Mouse (Mus musculus) duodenum, adult 2 months (tissue): ENCODE data around the gene Nr4a1. TPM values are rescaled to one million over a fixed set of nuclear protein-coding genes. Genes with fewer than 3 reads are reported as not detected.

ENCODE experiments used
- polyA plus RNA-seq: library from polyadenylated mRNA; depleted of rRNA; stranded (reverse); fragments of >200 nt; gene quantifications from 2 replicates; pipeline ENCODE4 v1.2.3, GENCODE M21; 2012; ENCODE audit warnings: low replicate concordance; rRNA removed

The Nr4a1 gene
- 7.1 and 11.9 TPM in 2 replicates for polyA plus RNA-seq

GRCm38 (mm10) chr15:101253886-101254795 lies at the start of gene Nr4a1:
TSS of gene Nr4a1 (plus strand) at chr15:101254269.

GRCm38 (mm10) chr15:101224006-101224906 lies 29.8 kb upstream of the Nr4a1 start, which contains the start of gene Grasp:
TSS of gene Grasp (plus strand) at chr15:101224188.

GRCm38 (mm10) chr15:101283911-101284750 lies 30.1 kb downstream of the Nr4a1 start, which contains the start of gene Atg101:
TSS of gene Atg101 (plus strand) at chr15:101284272.

GRCm38 (mm10) chr15:101293025-101293621 lies 39.1 kb downstream of the Nr4a1 start, which contains the start of gene 6030408B16Rik:
TSS of gene 6030408B16Rik (plus strand) at chr15:101293212.

Other genes starting within 250 kb of the Nr4a1 start
- gene Gm47841, start 206.9 kb upstream of the Nr4a1 start, polyA plus RNA-seq, result 0.15 and 0.26 TPM in 2 replicates
- gene Fignl2, start 175.7 kb upstream of the Nr4a1 start, polyA plus RNA-seq, result 4.2 and 8.4 TPM in 2 replicates
- gene Ankrd33, start 138.5 kb upstream of the Nr4a1 start, polyA plus RNA-seq, result not detected in 2 replicates
- 16.0 and 24.8 TPM in 2 replicates for gene Acvrl1, start 125.7 kb upstream of the Nr4a1 start, polyA plus RNA-seq
- 34.6 and 37.8 TPM in 2 replicates for gene Acvr1b, start 80.2 kb upstream of the Nr4a1 start, polyA plus RNA-seq
- 11.1 and 12.9 TPM in 2 replicates for gene Grasp, start 30.1 kb upstream of the Nr4a1 start, polyA plus RNA-seq
- gene Atg101, start 30.0 kb downstream of the Nr4a1 start, polyA plus RNA-seq, result 23.4 and 25.2 TPM in 2 replicates
- 0.07 and 0.27 TPM in 2 replicates for gene 6030408B16Rik, start 38.9 kb downstream of the Nr4a1 start, polyA plus RNA-seq
- gene Krt80, start 115.9 kb downstream of the Nr4a1 start, polyA plus RNA-seq, result 0.53 and 2.5 TPM in 2 replicates
- 24.5 and 50.1 TPM in 2 replicates for gene Krt7, start 156.8 kb downstream of the Nr4a1 start, polyA plus RNA-seq
- 0.51 TPM in 1 of 2 replicates, not detected in the other for gene Krt87, start 184.5 kb downstream of the Nr4a1 start, polyA plus RNA-seq
- 0.28 TPM in 1 of 2 replicates, not detected in the other for gene Krt88, start 193.5 kb downstream of the Nr4a1 start, polyA plus RNA-seq
- not detected in 2 replicates for gene Krt81, start 209.5 kb downstream of the Nr4a1 start, polyA plus RNA-seq
- not detected in 2 replicates for gene Krt86, start 219.2 kb downstream of the Nr4a1 start, polyA plus RNA-seq
- gene Krt83, start 237.2 kb downstream of the Nr4a1 start, polyA plus RNA-seq, result 0.07 TPM in 1 of 2 replicates, not detected in the other